ENCODE assay signal across 8 mouse cellular contexts in the genomic region with DNA sequence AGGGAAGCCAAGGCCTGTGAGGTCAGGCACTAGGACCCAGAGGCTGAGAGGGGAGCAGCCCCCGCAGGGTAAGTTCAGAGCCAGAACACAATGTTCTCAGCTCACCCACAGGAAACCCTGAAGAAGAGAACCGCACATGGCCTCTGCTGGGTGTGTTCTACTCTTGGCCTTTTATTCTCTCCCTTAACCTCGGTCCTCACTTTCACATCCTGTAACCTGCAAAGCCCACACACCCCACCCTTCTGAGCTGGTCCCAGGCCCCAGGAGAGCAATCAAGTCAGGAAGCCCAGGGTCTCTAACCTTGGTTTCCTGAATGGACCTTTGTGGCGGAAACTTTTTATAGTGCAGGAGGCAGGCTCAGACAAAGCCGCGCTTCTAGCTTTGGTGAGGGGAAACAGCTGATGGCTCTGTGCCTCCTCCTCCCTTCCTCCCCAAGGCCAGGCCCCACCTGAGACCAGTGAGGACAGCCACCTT. TPM values are rescaled to one million over a fixed set of nuclear protein-coding genes. Genes with fewer than 3 reads are reported as not detected.
DNase-seq lines count a peak whose midpoint lies in the region; ATAC-seq and TF ChIP-seq lines count a peak whose summit lies in the region.

No protein-coding gene starts in this region.

- H3K9ac ChIP-seq in hindbrain, embryonic 15.5 days, result no peak overlapping the region

- no peaks in the 10 kb centered on the region for H3K27me3 ChIP-seq in hindbrain, embryonic 15.5 days

- peak overlapping the region; percentile 25 for H3K4me3 ChIP-seq in gastrocnemius, adult 2 months
- H3K4me3 ChIP-seq in hindbrain, embryonic 15.5 days, result no peak overlapping the region

- H3K27ac ChIP-seq in gastrocnemius, adult 2 months, result peak overlapping the region; percentile 100
- peak overlapping the region; percentile 57 for H3K27ac ChIP-seq in hindbrain, embryonic 15.5 days (replicated peaks)

- H3K9me3 ChIP-seq in hindbrain, embryonic 15.5 days, result no peaks in the 10 kb centered on the region

- peaks cover 48% of the 10 kb centered on the region for H3K4me1 ChIP-seq in hindbrain, embryonic 15.5 days (replicated peaks)

- no peak for DNase-seq in frontal cortex, postnatal 25 days (ENCODE audit: low spot score in 2 of 2)
- peak; percentile 32 for DNase-seq in adrenal gland, postnatal 25 days
- DNase-seq in gastrocnemius, adult 2 months, result peak; percentile 78
- DNase-seq in liver, result peak; percentile 21
- DNase-seq in thymus, adult 18-20 months, result peak; percentile 81 to 94

- 17% methylated on average over 6 of the region's 6 CpGs for WGBS in hindbrain, embryonic 15.5 days

- intact Hi-C loops in gastrocnemius, adult 2 months (cut with DNase I), result no loop called here

- no peaks in the 10 kb centered on the region for H3K36me3 ChIP-seq in hindbrain, embryonic 15.5 days

- 0 out of 2 replicates have a peak, but pooled peaks have one; percentile 5 for ATAC-seq in frontal cortex, adult (ENCODE audit: low TSS enrichment)
- no peak for ATAC-seq in hindbrain, embryonic 15.5 days (ENCODE audit: low FRiP score, low read depth)
- ATAC-seq in monocyte, adult 5-6 weeks (replicated peaks; ENCODE audit: insufficient number of reproducible peaks, low FRiP score, low TSS enrichment, poor library complexity, severe bottlenecking), result peak; percentile 71

- 0 out of 2 replicates have a peak overlapping the region, but pooled peaks have one; percentile 1 for H3K4me2 ChIP-seq in hindbrain, embryonic 15.5 days

- no peak for TF ChIP-seq CTCF in gastrocnemius, adult 2 months (IDR thresholded peaks at IDR 0.05)

RNA-seq across cellular contexts. Expression of a gene that starts 22.6 kb away (rescaled TPM):
- total RNA-seq in adrenal gland, postnatal 25 days (2021), result 35.7 and 57.7 TPM in 2 replicates
- total RNA-seq in gastrocnemius, adult 2 months (2021), result 100 to 1,000 TPM in 1 of 2 experiments, 10 to 100 TPM in 1; 15.4 to 183 TPM
- 68.9 and 71.1 TPM in 2 replicates for polyA plus RNA-seq in hindbrain, embryonic 15.5 days (2015; fragmentation: Nextera tagmentation; extraction: Ambion mirVana)
- total RNA-seq in monocyte, adult 5-6 weeks (2017), result 29.5 to 34.2 TPM (median 34.2 TPM) in 3 replicates

RNA-seq across cellular contexts. Expression of a gene that starts 28.4 kb away (rescaled TPM):
- total RNA-seq in adrenal gland, postnatal 25 days (2021), result 28.8 and 33.8 TPM in 2 replicates
- total RNA-seq in gastrocnemius, adult 2 months (2021), result 10 to 100 TPM; 13.6 to 14.6 TPM
- 46.4 and 49.1 TPM in 2 replicates for polyA plus RNA-seq in hindbrain, embryonic 15.5 days (2015; fragmentation: Nextera tagmentation; extraction: Ambion mirVana)
- 13.0 to 19.4 TPM (median 18.4 TPM) in 3 replicates for total RNA-seq in monocyte, adult 5-6 weeks (2017)

RNA-seq across cellular contexts. Expression of a gene that starts 28.7 kb away (rescaled TPM):
- total RNA-seq in adrenal gland, postnatal 25 days (2021), result 64.1 and 67.8 TPM in 2 replicates
- total RNA-seq in gastrocnemius, adult 2 months (2021), result 10 to 100 TPM; 49.5 to 50.7 TPM
- polyA plus RNA-seq in hindbrain, embryonic 15.5 days (2015; fragmentation: Nextera tagmentation; extraction: Ambion mirVana), result 106 and 120 TPM in 2 replicates
- total RNA-seq in monocyte, adult 5-6 weeks (2017), result 69.0 to 89.0 TPM (median 82.7 TPM) in 3 replicates

Comparison
In these comparisons a context has a peak if more than half of its experiments do, and no peak if none do; other contexts are left out.
1. DNase-seq: peak in adrenal gland, postnatal 25 days (single experiment), gastrocnemius, adult 2 months (single experiment), liver (single experiment) and thymus, adult 18-20 months (2 of 2); none in frontal cortex, postnatal 25 days (0 of 2).